Mouse (Mus musculus): ENCODE results near the gene Chd5. TPM values are rescaled to one million over a fixed set of nuclear protein-coding genes. Genes with fewer than 3 reads are reported as not detected.
A peak's percentile ranks its signal among the peaks of the same experiment; 100 is the strongest.

The Chd5 gene
- polyA plus RNA-seq, 1 experiment from 2014 or later = not detected

DNA sequence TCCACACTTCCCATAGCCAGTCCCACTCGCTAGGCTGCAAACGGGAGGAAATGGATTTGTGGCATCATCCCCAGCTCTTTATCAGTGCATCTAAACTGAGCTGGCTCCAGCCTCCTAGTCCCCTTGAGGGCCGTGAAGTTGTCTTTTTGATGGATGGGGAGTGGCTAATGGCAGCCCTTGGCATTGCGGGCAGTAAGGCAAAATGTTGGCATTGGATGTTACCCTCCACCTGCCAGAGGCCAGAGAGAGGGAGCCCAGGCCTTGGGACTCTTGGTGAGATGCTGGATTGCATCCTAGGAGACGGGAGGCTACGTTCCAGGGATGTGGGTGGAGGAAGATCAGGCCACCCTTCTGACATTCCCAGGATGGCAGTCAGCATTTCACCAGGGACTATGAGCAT is 32.5 kb upstream of the Chd5 start:
- no peak overlapping the region for H3K4me3 ChIP-seq (ENCODE audit: control insufficient read depth in 1 of 2, insufficient read depth in 1 of 2, low read depth in 1 of 2, low read length in 2 of 2)
- ATAC-seq (ENCODE audit: insufficient number of reproducible peaks, insufficient read depth, low FRiP score, low read depth) = no peak
- H3K9me3 ChIP-seq (ENCODE audit: control insufficient read depth, low read length) = no peaks in the 10 kb centered on the region
- H3K9ac ChIP-seq (ENCODE audit: low read length) = no peak overlapping the region
- H3K4me2 ChIP-seq (ENCODE audit: low read length) = no peak overlapping the region
- H3K36me3 ChIP-seq (ENCODE audit: control insufficient read depth, insufficient read depth, low read length) = peaks cover 96% of the 10 kb centered on the region
- 79% methylated on average over 6 of the region's 6 CpGs for WGBS
- no peak overlapping the region for H3K27ac ChIP-seq (replicated peaks in 1 of 2; ENCODE audit: control insufficient read depth in 1 of 2, insufficient read depth in 1 of 2, low read depth in 2 of 2, low read length in 2 of 2)
- 0 out of 2 replicates have a peak, but pooled peaks cover under 1% of the 10 kb centered on the region for H3K27me3 ChIP-seq (ENCODE audit: control insufficient read depth, insufficient read depth, low read length)
- no peaks in the 10 kb centered on the region for H3K4me1 ChIP-seq (ENCODE audit: control insufficient read depth in 2 of 2, insufficient read depth in 2 of 2, low read length in 2 of 2)

DNA sequence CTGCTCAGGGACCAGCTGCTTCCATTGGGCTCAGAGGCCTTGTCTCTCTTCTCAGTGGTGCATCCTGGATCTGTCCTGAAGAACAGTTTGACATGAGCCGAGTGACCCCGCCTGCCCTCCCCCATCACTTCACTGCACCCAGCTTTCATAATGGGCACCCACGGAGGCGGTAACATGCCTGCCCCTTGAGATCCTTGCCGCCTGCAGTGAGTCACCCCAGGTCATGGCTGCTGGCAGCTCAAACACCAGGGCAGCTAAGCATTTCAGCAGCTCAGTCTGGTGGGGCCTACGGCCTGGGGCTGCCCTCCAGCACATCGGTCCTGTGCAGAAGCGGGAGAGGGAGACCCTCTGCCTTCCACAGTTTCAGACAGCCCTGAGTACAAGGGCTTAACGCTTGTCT is 30.9 kb upstream of the Chd5 start:
- no peak overlapping the region for H3K4me2 ChIP-seq (ENCODE audit: low read length)
- ATAC-seq (ENCODE audit: insufficient number of reproducible peaks, insufficient read depth, low FRiP score, low read depth) = no peak
- H3K36me3 ChIP-seq (ENCODE audit: control insufficient read depth, insufficient read depth, low read length) = peaks cover 97% of the 10 kb centered on the region
- no peak overlapping the region for H3K27ac ChIP-seq (replicated peaks in 1 of 2; ENCODE audit: control insufficient read depth in 1 of 2, insufficient read depth in 1 of 2, low read depth in 2 of 2, low read length in 2 of 2)
- H3K4me3 ChIP-seq (ENCODE audit: control insufficient read depth in 1 of 2, insufficient read depth in 1 of 2, low read depth in 1 of 2, low read length in 2 of 2) = no peak overlapping the region
- H3K4me1 ChIP-seq (ENCODE audit: control insufficient read depth in 2 of 2, insufficient read depth in 2 of 2, low read length in 2 of 2) = peaks cover 0 to 3% of the 10 kb centered on the region in 2 experiments; a peak in 2 of 4 replicates
- WGBS = 69% methylated on average over 9 of the region's 9 CpGs
- no peak overlapping the region for H3K9ac ChIP-seq (ENCODE audit: low read length)
- H3K27me3 ChIP-seq (ENCODE audit: control insufficient read depth, insufficient read depth, low read length) = peaks cover 16% of the 10 kb centered on the region
- no peaks in the 10 kb centered on the region for H3K9me3 ChIP-seq (ENCODE audit: control insufficient read depth, low read length)

DNA sequence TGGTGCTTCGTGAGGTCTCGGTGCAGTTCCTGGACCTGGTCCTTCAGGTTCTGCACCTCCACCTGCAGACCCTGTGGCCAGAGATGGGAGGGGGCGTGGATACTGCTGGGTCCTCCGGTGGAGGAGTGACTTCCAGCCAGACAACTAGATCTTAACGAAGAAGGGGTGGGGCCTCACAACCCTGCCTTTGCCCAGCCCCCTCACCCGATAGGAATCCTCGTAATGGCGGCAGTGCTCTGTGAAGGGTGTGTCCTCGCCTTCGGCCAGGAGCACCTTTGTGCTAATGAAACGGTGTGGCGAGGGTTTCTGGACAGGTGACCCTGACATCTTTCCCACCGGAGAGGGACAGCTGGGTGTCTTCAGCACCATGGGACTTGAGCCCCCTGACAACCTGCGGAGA is 26.3 kb upstream of the Chd5 start:
- no peak for ATAC-seq (ENCODE audit: insufficient number of reproducible peaks, insufficient read depth, low FRiP score, low read depth)
- Histone ChIP-seq H3K9me3 (ENCODE audit: control insufficient read depth, low read length) (no peaks in the 10 kb centered on the region), H3K4me3 (ENCODE audit: control insufficient read depth in 1 of 2, insufficient read depth in 1 of 2, low read depth in 1 of 2, low read length in 2 of 2) (no peak overlapping the region), H3K9ac (ENCODE audit: low read length) (no peak overlapping the region), H3K27me3 (ENCODE audit: control insufficient read depth, insufficient read depth, low read length) (peaks cover 50% of the 10 kb centered on the region), H3K27ac (replicated peaks in 1 of 2; ENCODE audit: control insufficient read depth in 1 of 2, insufficient read depth in 1 of 2, low read depth in 2 of 2, low read length in 2 of 2) (no peak overlapping the region), H3K36me3 (ENCODE audit: control insufficient read depth, insufficient read depth, low read length) (peaks cover 58% of the 10 kb centered on the region), H3K4me1 (ENCODE audit: control insufficient read depth in 2 of 2, insufficient read depth in 2 of 2, low read length in 2 of 2) (peaks cover 15 to 38% of the 10 kb centered on the region in 2 experiments), H3K4me2 (ENCODE audit: low read length) (no peak overlapping the region)
- 26% methylated on average over 14 of the region's 14 CpGs for WGBS

DNA sequence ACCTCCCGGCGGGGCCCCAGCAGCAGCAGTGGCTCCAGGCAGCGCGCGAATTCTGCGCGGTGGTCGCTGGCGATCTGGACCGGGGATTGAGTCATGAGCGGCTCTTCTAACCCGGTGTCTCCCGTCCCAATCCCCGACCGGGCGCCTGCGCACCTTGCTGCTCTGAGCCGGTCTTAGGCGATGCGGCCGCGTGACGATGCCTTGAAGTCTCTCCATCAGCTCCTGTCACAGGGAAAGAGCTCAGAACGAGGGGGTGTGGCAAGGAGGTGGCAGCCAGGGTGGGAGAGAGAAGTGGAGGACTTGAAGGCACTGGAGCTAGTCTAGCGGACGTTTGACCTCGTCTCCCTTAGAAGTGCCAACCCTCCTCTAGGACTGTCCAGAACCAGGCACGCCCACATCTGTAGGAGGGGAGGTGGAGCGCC is 25.2 kb upstream of the Chd5 start:
- peaks cover 19 to 46% of the 10 kb centered on the region in 2 experiments for H3K4me1 ChIP-seq (ENCODE audit: control insufficient read depth in 2 of 2, insufficient read depth in 2 of 2, low read length in 2 of 2)
- H3K9me3 ChIP-seq (ENCODE audit: control insufficient read depth, low read length) = no peaks in the 10 kb centered on the region
- no peak overlapping the region for H3K27ac ChIP-seq (replicated peaks in 1 of 2; ENCODE audit: control insufficient read depth in 1 of 2, insufficient read depth in 1 of 2, low read depth in 2 of 2, low read length in 2 of 2)
- peaks cover 48% of the 10 kb centered on the region for H3K36me3 ChIP-seq (ENCODE audit: control insufficient read depth, insufficient read depth, low read length)
- H3K27me3 ChIP-seq (ENCODE audit: control insufficient read depth, insufficient read depth, low read length) = peaks cover 56% of the 10 kb centered on the region
- WGBS = 3% methylated on average over 29 of the region's 29 CpGs
- 0 out of 2 replicates have a peak, but pooled peaks have one; percentile 9 for ATAC-seq (ENCODE audit: insufficient number of reproducible peaks, insufficient read depth, low FRiP score, low read depth)
- peak overlapping the region; percentile 51 for H3K9ac ChIP-seq (ENCODE audit: low read length)
- peak overlapping the region; percentile 24 to 30 for H3K4me3 ChIP-seq (ENCODE audit: control insufficient read depth in 1 of 2, insufficient read depth in 1 of 2, low read depth in 1 of 2, low read length in 2 of 2)
- H3K4me2 ChIP-seq (ENCODE audit: low read length) = peak overlapping the region; percentile 64

DNA sequence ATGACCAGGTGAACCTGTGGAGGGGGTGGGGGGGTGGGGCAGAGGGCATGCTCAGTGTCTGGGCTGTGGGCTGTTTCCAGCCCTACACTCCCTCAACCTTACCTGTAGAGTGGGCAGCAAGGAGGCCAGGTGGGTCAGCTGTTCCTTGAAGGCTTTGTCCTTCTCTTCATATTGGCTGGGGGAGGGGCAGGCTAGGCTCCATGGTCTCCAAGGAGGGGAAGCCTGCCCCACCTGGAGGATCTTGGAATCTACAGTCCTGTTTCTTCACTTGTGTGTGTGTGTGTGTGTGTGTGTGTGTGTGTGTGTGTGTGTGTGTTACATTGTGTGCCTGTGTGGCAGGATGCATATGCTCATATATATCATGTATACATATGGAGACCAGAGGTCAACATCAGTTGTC is 24.5 kb upstream of the Chd5 start:
- peaks cover 41% of the 10 kb centered on the region for H3K36me3 ChIP-seq (ENCODE audit: control insufficient read depth, insufficient read depth, low read length)
- H3K9ac ChIP-seq (ENCODE audit: low read length) = no peak overlapping the region
- no peak for ATAC-seq (ENCODE audit: insufficient number of reproducible peaks, insufficient read depth, low FRiP score, low read depth)
- H3K4me1 ChIP-seq (ENCODE audit: control insufficient read depth in 2 of 2, insufficient read depth in 2 of 2, low read length in 2 of 2) = peaks cover 19 to 52% of the 10 kb centered on the region in 2 experiments
- H3K27me3 ChIP-seq (ENCODE audit: control insufficient read depth, insufficient read depth, low read length) = peaks cover 56% of the 10 kb centered on the region
- H3K27ac ChIP-seq (replicated peaks in 1 of 2; ENCODE audit: control insufficient read depth in 1 of 2, insufficient read depth in 1 of 2, low read depth in 2 of 2, low read length in 2 of 2) = no peak overlapping the region
- no peaks in the 10 kb centered on the region for H3K9me3 ChIP-seq (ENCODE audit: control insufficient read depth, low read length)
- H3K4me3 ChIP-seq (ENCODE audit: control insufficient read depth in 1 of 2, insufficient read depth in 1 of 2, low read depth in 1 of 2, low read length in 2 of 2) = no peak overlapping the region
- no peak overlapping the region for H3K4me2 ChIP-seq (ENCODE audit: low read length)

DNA sequence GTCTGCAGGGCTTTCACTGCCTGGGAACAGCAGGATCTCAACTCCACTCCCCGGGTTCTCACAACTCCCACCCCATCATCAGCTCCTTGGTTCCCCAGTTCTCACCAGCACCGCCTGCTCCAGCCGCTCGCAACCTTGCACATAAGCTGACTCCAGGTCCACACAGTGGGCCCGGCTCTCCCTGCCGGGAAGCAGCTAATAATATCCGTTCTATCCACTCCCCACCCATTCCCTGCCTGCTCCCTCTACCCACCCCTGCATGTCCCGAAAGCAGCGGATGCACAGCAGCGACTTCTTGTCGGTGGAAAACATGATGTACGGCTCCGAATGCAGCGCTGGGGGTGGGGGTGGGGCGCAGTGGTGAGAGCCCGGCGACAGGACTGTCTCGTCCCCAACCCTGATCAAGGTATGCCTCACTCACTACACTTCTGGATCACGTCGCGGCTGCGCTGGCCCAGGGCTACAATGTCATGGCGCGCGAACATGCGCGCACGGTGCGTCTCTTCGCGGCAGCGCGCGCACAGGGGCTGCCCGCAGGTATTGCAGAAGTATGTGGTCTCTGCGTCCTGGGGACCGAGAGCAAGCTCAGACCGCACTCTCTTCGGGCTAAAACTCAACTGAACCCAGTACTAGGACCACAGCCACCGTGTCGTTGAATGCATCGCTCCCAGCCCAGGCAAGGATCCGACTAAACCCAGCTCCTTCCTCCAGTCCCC is 22.8 kb upstream of the Chd5 start:
- Histone ChIP-seq H3K36me3 (ENCODE audit: control insufficient read depth, insufficient read depth, low read length) (peaks cover 25% of the 10 kb centered on the region), H3K9ac (ENCODE audit: low read length) (peak overlapping the region; percentile 85), H3K9me3 (ENCODE audit: control insufficient read depth, low read length) (no peaks in the 10 kb centered on the region), H3K4me2 (ENCODE audit: low read length) (peak overlapping the region; percentile 88), H3K27me3 (ENCODE audit: control insufficient read depth, insufficient read depth, low read length) (peaks cover 56% of the 10 kb centered on the region), H3K4me3 (ENCODE audit: control insufficient read depth in 1 of 2, insufficient read depth in 1 of 2, low read depth in 1 of 2, low read length in 2 of 2) (peak overlapping the region; percentile 40 to 49), H3K4me1 (ENCODE audit: control insufficient read depth in 2 of 2, insufficient read depth in 2 of 2, low read length in 2 of 2) (peaks cover 21 to 54% of the 10 kb centered on the region in 2 experiments), H3K27ac (replicated peaks in 1 of 2; ENCODE audit: control insufficient read depth in 1 of 2, insufficient read depth in 1 of 2, low read depth in 2 of 2, low read length in 2 of 2) (peak overlapping the region in 1 of 2 experiments; percentile 1; a peak in 1 of 4 replicates)
- ATAC-seq (ENCODE audit: insufficient number of reproducible peaks, insufficient read depth, low FRiP score, low read depth) = no peak
- WGBS = 2% methylated on average over 43 of the region's 43 CpGs

DNA sequence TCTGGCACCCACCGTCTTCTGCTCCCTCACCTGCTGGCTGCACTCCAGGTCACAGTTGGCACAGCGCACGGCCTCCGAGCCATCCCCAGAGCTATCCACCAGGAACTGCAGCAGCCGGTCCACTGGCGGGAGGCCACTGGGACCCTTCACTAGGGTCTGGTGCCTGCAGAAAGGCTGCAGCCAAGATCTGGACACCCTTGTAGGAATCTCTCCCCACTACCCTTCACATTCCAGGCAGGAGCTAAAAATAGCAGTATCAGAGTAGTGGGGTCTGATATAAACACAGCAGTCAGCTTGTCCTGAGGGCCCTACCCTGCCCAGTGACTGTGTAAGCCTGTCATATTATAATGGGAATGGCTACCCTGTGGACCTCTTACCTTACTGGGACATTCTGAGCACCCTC is 20.8 kb upstream of the Chd5 start:
- Histone ChIP-seq H3K27ac (replicated peaks in 1 of 2; ENCODE audit: control insufficient read depth in 1 of 2, insufficient read depth in 1 of 2, low read depth in 2 of 2, low read length in 2 of 2) (peak overlapping the region; percentile 98 to 99), H3K27me3 (ENCODE audit: control insufficient read depth, insufficient read depth, low read length) (peaks cover 40% of the 10 kb centered on the region)
- ATAC-seq (ENCODE audit: insufficient number of reproducible peaks, insufficient read depth, low FRiP score, low read depth) = peak; percentile 69

More for the DNA sequence above, 20.8 kb upstream of the Chd5 start:
- no peaks in the 10 kb centered on the region for H3K9me3 ChIP-seq (ENCODE audit: control insufficient read depth, low read length)
- peak overlapping the region; percentile 88 for H3K4me2 ChIP-seq (ENCODE audit: low read length)
- H3K36me3 ChIP-seq (ENCODE audit: control insufficient read depth, insufficient read depth, low read length) = peaks cover 6% of the 10 kb centered on the region; the same call in 1 of the 2 replicates
- peak overlapping the region; percentile 49 to 58 for H3K4me3 ChIP-seq (ENCODE audit: control insufficient read depth in 1 of 2, insufficient read depth in 1 of 2, low read depth in 1 of 2, low read length in 2 of 2)
- peak overlapping the region; percentile 85 for H3K9ac ChIP-seq (ENCODE audit: low read length)
- H3K4me1 ChIP-seq (ENCODE audit: control insufficient read depth in 2 of 2, insufficient read depth in 2 of 2, low read length in 2 of 2) = peaks cover 21 to 50% of the 10 kb centered on the region in 2 experiments
- WGBS = 25% methylated on average over 6 of the region's 6 CpGs
